Mouse (Mus musculus): Measurements from ENCODE around the gene Rxrg. TPM values are rescaled to one million over a fixed set of nuclear protein-coding genes. Genes with fewer than 3 reads are reported as not detected.

Gene Rxrg
- polyA plus RNA-seq (2014; fragmentation: Illumina TruSeq; extraction: RNeasy Lipid Tissue Mini Kit (QIAGEN cat#74804)): not detected

DNA sequence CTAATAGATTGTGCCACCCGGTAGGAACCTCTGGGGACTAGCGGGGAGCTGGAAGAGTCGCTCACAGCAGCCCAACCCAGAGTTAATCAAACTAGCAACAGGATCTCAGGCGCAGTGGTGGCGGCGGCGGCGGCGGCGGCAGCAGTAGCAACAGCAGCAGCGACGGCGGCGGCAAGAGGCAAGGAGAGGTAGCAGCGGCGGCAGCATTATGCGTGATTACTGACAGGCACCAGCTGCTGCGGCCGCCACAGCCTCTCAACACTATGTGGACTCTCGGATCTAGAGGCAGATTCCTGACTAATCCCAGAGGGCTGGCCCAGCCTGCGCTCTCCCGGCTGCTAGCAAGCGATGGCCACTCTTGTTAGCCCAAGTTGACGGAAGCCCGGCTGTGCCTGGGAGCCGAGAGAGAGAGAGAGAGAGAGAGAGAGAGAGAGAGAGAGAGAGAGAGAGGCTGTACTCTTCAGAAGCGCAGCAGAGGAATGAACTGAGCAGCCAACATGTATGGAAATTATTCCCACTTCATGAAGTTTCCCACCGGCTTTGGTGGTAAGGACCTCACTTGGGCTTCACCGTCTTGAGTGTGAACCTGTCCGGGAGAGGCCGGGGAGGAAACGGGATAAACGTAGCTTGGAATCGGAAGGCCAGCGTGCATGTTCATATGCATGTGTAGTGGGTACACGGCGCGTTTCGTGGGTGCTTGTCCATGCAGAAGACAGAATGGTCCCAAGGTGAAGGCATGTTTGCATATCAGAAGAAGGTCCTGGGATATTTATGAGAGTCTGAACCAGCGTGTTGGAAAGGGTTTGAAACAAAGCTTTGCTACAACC, at the start of gene Rxrg:
Rxrg (plus strand) TSS at position 130 of the 827 bp plus-strand sequence.

DNA sequence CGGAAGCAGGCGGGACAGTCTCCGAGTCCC, 90.9 kb downstream of the Rxrg start, which contains the start of gene Lmx1a:
Lmx1a (plus strand) TSS at position 6 of the 30 bp plus-strand sequence.

Other genes with a start within 250 kb of the Rxrg start
- 91.2 TPM for gene Aldh9a1, start 248.4 kb upstream of the Rxrg start, polyA plus RNA-seq (2014; fragmentation: Illumina TruSeq; extraction: RNeasy Lipid Tissue Mini Kit (QIAGEN cat#74804))
- gene Mgst3, start 204.5 kb upstream of the Rxrg start, polyA plus RNA-seq (2014; fragmentation: Illumina TruSeq; extraction: RNeasy Lipid Tissue Mini Kit (QIAGEN cat#74804)): not detected
- gene Lrrc52, start 131.6 kb upstream of the Rxrg start, polyA plus RNA-seq (2014; fragmentation: Illumina TruSeq; extraction: RNeasy Lipid Tissue Mini Kit (QIAGEN cat#74804)): not detected
- not detected for gene Lmx1a, start 90.9 kb downstream of the Rxrg start, polyA plus RNA-seq (2014; fragmentation: Illumina TruSeq; extraction: RNeasy Lipid Tissue Mini Kit (QIAGEN cat#74804))

Measured in ovary, adult 10 weeks (tissue).